Mouse (Mus musculus) midbrain, embryonic 10.5 days (tissue): ENCODE data around the gene Gm20708. TPM values are rescaled to one million over a fixed set of nuclear protein-coding genes. Genes with fewer than 3 reads are reported as not detected.

Experiments
- DNase-seq: peaks from one replicate; pipeline ENCODE4 v3.0.0-alpha.2; 2017; ENCODE audit warnings: low spot score
- H3K27ac ChIP-seq: fragments of 300-500 bp; sonication (generic); replicated peaks from 2 replicates; pipeline ENCODE4 v1.5.1; 2016; ENCODE audit warnings: mild to moderate bottlenecking
- H3K27me3 ChIP-seq: fragments of 300-500 bp; sonication (generic); 2 replicates; pipeline ENCODE4 v1.6.1; 2016; ENCODE audit warnings: low read depth, mild to moderate bottlenecking; ENCODE audit not compliant: poor library complexity, severe bottlenecking
- H3K36me3 ChIP-seq: fragments of 300-500 bp; sonication (generic); 2 replicates; pipeline ENCODE4 v1.6.1; 2016; ENCODE audit warnings: mild to moderate bottlenecking, moderate library complexity
- H3K4me1 ChIP-seq: fragments of 300-500 bp; sonication (generic); 2 replicates; pipeline ENCODE4 v1.6.1; 2016
- H3K4me3 ChIP-seq: fragments of 300-500 bp; sonication (generic); 2 replicates; pipeline ENCODE4 v1.5.1; 2016; ENCODE audit warnings: mild to moderate bottlenecking, moderate library complexity
- H3K9me3 ChIP-seq: fragments of 300-500 bp; sonication (generic); replicated peaks from 2 replicates; pipeline ENCODE4 v1.6.1; 2016; ENCODE audit warnings: mild to moderate bottlenecking
- WGBS: fragments of 180-500 bp; shearing (Covaris S2); methylation state at CpG from one replicate; pipeline ENCODE4 v1.1.7; 2016; 5-methylcytosine and 5-hydroxymethylcytosine counted together
- polyA plus RNA-seq: library from polyadenylated mRNA; unstranded; fragments of >200 nt; fragmentation: Nextera tagmentation; extraction: Ambion mirVana; gene quantifications from 2 replicates; pipeline ENCODE4 v1.2.1, GENCODE M21; 2016

Gene Gm20708
- polyA plus RNA-seq, 1 experiment from 2014 or later: 0.58 TPM

GRCm38 (mm10) chr11:117871376-117871775 is 61.9 kb downstream of the Gm20708 start:
- Histone ChIP-seq H3K4me3 (no peak overlapping the region), H3K9me3 (no peaks in the 10 kb centered on the region), H3K4me1 (peaks cover 65% of the 10 kb centered on the region), H3K27me3 (peaks cover 42% of the 10 kb centered on the region), H3K36me3 (0 out of 2 replicates have a peak, but pooled peaks cover 3% of the 10 kb centered on the region), H3K27ac (no peak overlapping the region)
- 66% methylated on average over 5 of the region's 5 CpGs for WGBS
- no peak for DNase-seq

GRCm38 (mm10) chr11:117871911-117872584 is 62.6 kb downstream of the Gm20708 start:
- DNase-seq: no peak
- Histone ChIP-seq H3K27ac (0 out of 2 replicates have a peak overlapping the region, but pooled peaks have one; percentile 84), H3K4me3 (peak overlapping the region; percentile 61), H3K36me3 (0 out of 2 replicates have a peak, but pooled peaks cover 3% of the 10 kb centered on the region), H3K27me3 (peaks cover 42% of the 10 kb centered on the region), H3K4me1 (peaks cover 58% of the 10 kb centered on the region), H3K9me3 (no peaks in the 10 kb centered on the region)
- 67% methylated on average over 12 of the region's 12 CpGs for WGBS

- no peaks in the 10 kb centered on the region for H3K9me3 ChIP-seq
- WGBS: 1% methylated on average over 51 of the region's 51 CpGs
- peak within 1 kb of the TSS; percentile 84 for H3K27ac ChIP-seq
- peaks cover 46% of the 10 kb centered on the region for H3K27me3 ChIP-seq
- DNase-seq: peak; percentile 87
- H3K4me3 ChIP-seq: peak within 1 kb of the TSS; percentile 61
- H3K4me1 ChIP-seq: peaks cover 55% of the 10 kb centered on the region
- 0 out of 2 replicates have a peak, but pooled peaks cover 3% of the 10 kb centered on the region for H3K36me3 ChIP-seq
These were observed 63.6 kb downstream of the Gm20708 start, which contains the start of gene Tha1 for GRCm38 (mm10) chr11:117872861-117873608. Gene Tha1 (minus strand): TSS chr11:117873481.

- 54% methylated on average over 4 of the region's 4 CpGs for WGBS
These were observed 65.0 kb downstream of the Gm20708 start for GRCm38 (mm10) chr11:117874419-117874818.

GRCm38 (mm10) chr11:117875681-117876080 is 66.2 kb downstream of the Gm20708 start:
- no peaks in the 10 kb centered on the region for H3K9me3 ChIP-seq
- WGBS: 15% methylated on average over 6 of the region's 6 CpGs
- DNase-seq: no peak
- peak overlapping the region; percentile 53 for H3K27ac ChIP-seq
- no peaks in the 10 kb centered on the region for H3K36me3 ChIP-seq
- peaks cover 45% of the 10 kb centered on the region for H3K27me3 ChIP-seq
- H3K4me1 ChIP-seq: peaks cover 65% of the 10 kb centered on the region
- no peak overlapping the region for H3K4me3 ChIP-seq

More at GRCm38 (mm10) chr11:117874419-117874818, 65.0 kb downstream of the Gm20708 start:
- Histone ChIP-seq H3K4me1 (peaks cover 69% of the 10 kb centered on the region), H3K9me3 (no peaks in the 10 kb centered on the region), H3K36me3 (no peaks in the 10 kb centered on the region), H3K27ac (no peak overlapping the region), H3K4me3 (no peak overlapping the region), H3K27me3 (peaks cover 41% of the 10 kb centered on the region)
- no peak for DNase-seq

GRCm38 (mm10) chr11:117877917-117878745 is 68.7 kb downstream of the Gm20708 start:
- Histone ChIP-seq H3K9me3 (no peaks in the 10 kb centered on the region), H3K4me3 (0 out of 2 replicates have a peak overlapping the region, but pooled peaks have one; percentile 16), H3K27ac (peak overlapping the region; percentile 68), H3K4me1 (peaks cover 62% of the 10 kb centered on the region), H3K36me3 (no peaks in the 10 kb centered on the region), H3K27me3 (peaks cover 45% of the 10 kb centered on the region)
- DNase-seq: no peak
- 46% methylated on average over 13 of the region's 13 CpGs for WGBS

- no peaks in the 10 kb centered on the region for H3K36me3 ChIP-seq
- no peak for DNase-seq
- WGBS: 41% methylated on average over 8 of the region's 8 CpGs
- peaks cover 48% of the 10 kb centered on the region for H3K27me3 ChIP-seq
- 0 out of 2 replicates have a peak overlapping the region, but pooled peaks have one; percentile 16 for H3K4me3 ChIP-seq
- H3K4me1 ChIP-seq: peaks cover 61% of the 10 kb centered on the region
- no peaks in the 10 kb centered on the region for H3K9me3 ChIP-seq
- H3K27ac ChIP-seq: peak overlapping the region; percentile 68
These were observed 69.4 kb downstream of the Gm20708 start for GRCm38 (mm10) chr11:117878892-117879291.

GRCm38 (mm10) chr11:117879676-117880075 is 70.2 kb downstream of the Gm20708 start:
- 80% methylated on average over 6 of the region's 6 CpGs for WGBS
- Histone ChIP-seq H3K27ac (no peak overlapping the region), H3K4me1 (peaks cover 61% of the 10 kb centered on the region), H3K27me3 (peaks cover 56% of the 10 kb centered on the region), H3K4me3 (no peak overlapping the region), H3K36me3 (no peaks in the 10 kb centered on the region), H3K9me3 (no peaks in the 10 kb centered on the region)
- no peak for DNase-seq

- no peak overlapping the region for H3K27ac ChIP-seq
- H3K27me3 ChIP-seq: peaks cover 56% of the 10 kb centered on the region
- DNase-seq: no peak
- H3K9me3 ChIP-seq: no peaks in the 10 kb centered on the region
- H3K4me1 ChIP-seq: peaks cover 54% of the 10 kb centered on the region
- H3K4me3 ChIP-seq: no peak overlapping the region
- no peaks in the 10 kb centered on the region for H3K36me3 ChIP-seq
- WGBS: 88% methylated on average over 9 of the region's 9 CpGs
These were observed 71.0 kb downstream of the Gm20708 start for GRCm38 (mm10) chr11:117880336-117880976.

GRCm38 (mm10) chr11:117880977-117881358 is 71.5 kb downstream of the Gm20708 start:
- Histone ChIP-seq H3K27ac (no peak overlapping the region), H3K4me3 (no peak overlapping the region), H3K4me1 (peaks cover 49% of the 10 kb centered on the region), H3K27me3 (peaks cover 53% of the 10 kb centered on the region), H3K36me3 (no peaks in the 10 kb centered on the region), H3K9me3 (no peaks in the 10 kb centered on the region)
- WGBS: 85% methylated on average over 6 of the region's 6 CpGs
- DNase-seq: no peak

- WGBS: 14% methylated on average over 8 of the region's 8 CpGs
- Histone ChIP-seq H3K36me3 (no peaks in the 10 kb centered on the region), H3K9me3 (no peaks in the 10 kb centered on the region), H3K4me3 (no peak overlapping the region), H3K4me1 (peaks cover 48% of the 10 kb centered on the region), H3K27me3 (peaks cover 58% of the 10 kb centered on the region), H3K27ac (peak overlapping the region; percentile 52; the same call in 1 of the 2 replicates)
- no peak for DNase-seq
These were observed 72.3 kb downstream of the Gm20708 start for GRCm38 (mm10) chr11:117881787-117882186.

- no peak for DNase-seq
- Histone ChIP-seq H3K27ac (peak overlapping the region; percentile 52; the same call in 1 of the 2 replicates), H3K36me3 (no peaks in the 10 kb centered on the region), H3K4me1 (peaks cover 48% of the 10 kb centered on the region), H3K9me3 (no peaks in the 10 kb centered on the region), H3K27me3 (peaks cover 62% of the 10 kb centered on the region), H3K4me3 (no peak overlapping the region)
- 73% methylated on average over 1 of the region's 1 CpGs for WGBS
These were observed 72.7 kb downstream of the Gm20708 start for GRCm38 (mm10) chr11:117882208-117882607.
